Mouse (Mus musculus) CD4-positive, CD25-positive, alpha-beta regulatory T cell, adult 4 months (primary cell): ENCODE results near the gene Fmo3. TPM values are rescaled to one million over a fixed set of nuclear protein-coding genes. Genes with fewer than 3 reads are reported as not detected.

ENCODE experiments used
- ATAC-seq: one replicate; pipeline ENCODE4 v1.8.0; 2017
- polyA plus RNA-seq, 2 experiments: library from polyadenylated mRNA; unstranded; fragments of 100-300 nt; shearing (Covaris generic); gene quantifications; one replicate each; pipeline ENCODE4 v1.2.1; 2017

Fmo3 gene
- polyA plus RNA-seq, 2 experiments from 2014 or later: not detected

DNA sequence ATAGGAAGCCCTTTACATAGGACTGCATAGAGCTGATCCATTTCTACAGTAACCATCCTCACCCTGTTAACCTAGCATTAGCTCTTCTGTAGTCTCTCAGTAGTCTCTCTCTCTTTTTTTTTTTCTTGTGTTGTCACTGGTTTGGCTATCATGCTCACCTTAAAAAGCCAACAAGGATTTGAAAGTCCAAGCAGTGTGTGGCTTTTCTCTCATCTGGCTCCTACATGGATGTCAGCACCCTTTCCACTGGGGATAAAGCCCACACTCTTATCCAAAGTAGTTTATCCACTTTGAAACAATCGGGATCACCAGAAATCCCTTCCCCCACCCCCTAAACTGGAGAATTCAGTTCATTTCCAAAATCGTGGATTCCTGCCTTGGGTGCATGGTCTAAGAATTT, 53.7 kb downstream of the Fmo3 start:
- ATAC-seq: no peak

DNA sequence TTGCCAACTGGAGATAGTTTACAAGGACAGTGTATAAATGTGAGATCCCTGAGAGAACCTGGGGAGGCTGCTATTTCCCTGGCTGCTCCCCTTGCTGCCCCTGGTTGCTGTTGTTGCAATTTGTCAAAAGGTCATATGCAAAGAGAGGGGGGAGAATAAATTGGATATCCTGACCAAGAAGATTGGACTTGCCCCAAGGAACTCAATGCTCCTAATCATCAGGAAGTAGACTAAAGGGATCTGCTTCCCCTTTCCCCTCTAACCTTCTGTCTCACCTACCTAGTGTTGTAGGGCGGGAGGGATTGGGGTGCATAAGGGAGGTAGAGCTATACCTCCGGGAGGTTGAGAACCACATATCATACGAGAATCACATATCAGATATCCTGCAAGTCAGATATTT, 55.2 kb downstream of the Fmo3 start:
- no peak for ATAC-seq

DNA sequence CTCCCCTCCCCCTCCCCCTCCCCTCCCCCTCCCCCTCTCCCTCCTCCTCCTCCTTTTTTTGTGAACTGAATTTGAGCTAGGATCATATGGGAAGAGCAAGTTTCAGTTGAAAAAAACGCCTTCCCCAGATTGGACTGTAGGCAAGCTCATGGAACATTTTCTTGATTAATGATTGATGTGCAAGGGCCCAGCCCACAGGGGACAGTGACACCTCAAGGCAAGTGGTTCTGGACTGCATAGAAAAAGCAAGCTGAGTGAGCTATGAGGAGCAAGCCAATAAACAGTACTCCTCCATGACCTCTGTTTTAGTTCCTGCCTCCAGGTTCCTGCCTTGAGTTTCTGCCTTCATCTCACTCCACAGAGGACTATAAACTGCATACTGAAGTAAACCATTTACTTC, 59.2 kb downstream of the Fmo3 start:
- no peak for ATAC-seq

DNA sequence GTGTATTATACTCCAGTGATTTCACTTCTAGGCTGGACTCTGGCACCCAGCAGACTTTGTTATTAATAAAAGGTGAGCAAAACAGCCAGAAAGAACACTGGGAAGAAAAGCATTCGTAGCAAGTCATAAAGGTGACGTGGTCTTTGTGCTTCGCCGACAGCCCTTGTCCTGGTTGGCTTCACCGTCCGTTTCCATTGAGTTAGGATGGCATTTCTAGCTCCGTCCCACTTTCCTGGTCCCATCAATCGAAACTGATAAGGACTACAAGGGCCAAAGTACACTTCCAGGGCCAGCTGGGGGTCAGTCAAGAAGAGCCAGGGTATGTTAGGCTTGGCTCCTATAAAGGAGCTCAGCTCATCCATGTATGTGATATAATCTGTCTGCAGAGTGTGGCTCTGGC, 67.7 kb downstream of the Fmo3 start:
- ATAC-seq: no peak

DNA sequence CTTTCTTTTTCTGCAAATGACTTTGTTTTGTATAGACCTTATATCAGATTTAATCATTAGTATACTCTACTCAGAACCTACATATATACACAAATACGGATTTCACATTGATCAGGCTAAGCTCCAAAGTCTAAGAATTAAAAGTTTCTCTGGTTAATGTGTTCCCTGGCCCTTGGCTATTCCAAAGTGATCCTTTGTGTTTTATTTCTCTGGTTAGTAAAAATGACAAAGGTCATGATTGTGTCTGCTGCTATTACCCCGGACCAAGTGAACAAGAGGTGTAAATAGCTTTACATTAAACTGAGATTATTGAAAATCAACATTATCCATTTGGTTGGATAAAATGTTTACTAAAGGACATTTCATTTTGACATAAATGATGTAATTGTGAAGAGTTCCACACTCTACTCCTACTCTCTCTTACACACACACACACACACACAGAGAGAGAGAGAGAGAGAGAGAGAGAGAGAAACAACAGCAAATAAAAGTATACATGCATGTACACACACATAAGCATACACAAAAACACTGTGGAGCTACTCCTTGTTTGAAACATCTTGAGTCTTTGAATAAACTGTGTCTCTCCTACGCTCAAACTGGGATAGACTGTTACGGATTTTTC, 69.3 kb downstream of the Fmo3 start:
- ATAC-seq: no peak

DNA sequence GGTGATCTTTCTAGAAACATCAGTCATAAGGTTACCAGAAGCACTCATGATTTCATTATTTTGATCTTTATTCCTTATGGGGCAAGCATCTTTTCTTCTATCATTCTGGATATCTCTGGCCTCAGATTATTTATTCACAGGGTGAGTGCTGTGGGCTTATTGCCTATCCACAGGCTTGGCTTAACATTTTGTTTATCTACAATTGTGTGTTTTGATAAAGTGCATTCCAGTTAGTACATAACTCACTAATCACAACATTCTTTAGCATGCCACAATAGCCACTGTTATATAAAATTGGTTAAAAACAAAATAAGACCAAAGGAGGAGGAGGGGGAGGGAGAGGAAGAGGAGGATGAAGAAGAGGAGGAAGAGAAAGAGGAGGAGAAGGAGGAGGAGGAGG, 72.2 kb downstream of the Fmo3 start:
- ATAC-seq: no peak

Other genes starting within 250 kb of the Fmo3 start
- gene Prrc2c, start 244.0 kb downstream of the Fmo3 start, polyA plus RNA-seq: 100 to 1,000 TPM; 259 to 407 TPM
- gene Fmo4, start 170.6 kb downstream of the Fmo3 start, polyA plus RNA-seq: not detected
- under 1 TPM; 0.22 to 0.72 TPM for gene Fmo1, start 117.9 kb downstream of the Fmo3 start, polyA plus RNA-seq
- gene Fmo2, start 85.8 kb downstream of the Fmo3 start, polyA plus RNA-seq: not detected
- gene Fmo6, start 47.0 kb downstream of the Fmo3 start, polyA plus RNA-seq: not detected
- gene Mroh9, start 101.1 kb upstream of the Fmo3 start, polyA plus RNA-seq: not detected